Mouse (Mus musculus) gastrocnemius, adult 18-20 months (tissue): Measurements from ENCODE around the gene Vangl2. TPM values are rescaled to one million over a fixed set of nuclear protein-coding genes. Genes with fewer than 3 reads are reported as not detected.

Source experiments
- DNase-seq: peaks from one replicate; pipeline ENCODE4 v3.0.0; 2021; ENCODE audit warnings: low spot score
- total RNA-seq, 2 experiments: library from RNA; stranded (reverse); gene quantifications; 2 replicates each; pipeline ENCODE4 v1.2.3; 2021

The Vangl2 gene
- total RNA-seq, 2 experiments from 2014 or later = 0.34 to 0.55 TPM

- DNase-seq = no peak
Measured at GRCm38 (mm10) chr1:171970854-171971586, 57.2 kb downstream of the Vangl2 start.

DNA sequence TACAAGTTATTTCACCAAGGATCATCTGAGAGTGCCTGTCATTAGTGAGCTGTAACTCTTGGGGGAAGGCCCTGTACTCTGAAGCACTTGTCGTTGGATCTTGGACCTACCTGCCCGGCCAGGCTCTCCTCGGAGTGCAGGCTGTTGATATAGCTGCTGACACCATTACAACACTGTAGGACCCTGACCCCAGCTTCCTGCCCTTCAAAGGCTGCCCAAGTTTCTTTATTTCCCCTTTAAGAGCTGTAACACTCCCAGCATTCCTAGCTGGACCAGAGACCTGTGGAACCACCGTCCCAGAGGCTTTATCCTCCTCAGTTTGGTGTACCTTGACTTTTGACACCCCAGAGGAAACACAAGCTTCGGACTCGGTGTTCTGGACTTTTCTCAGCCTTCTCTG lies 59.0 kb downstream of the Vangl2 start:
- no peak for DNase-seq

DNA sequence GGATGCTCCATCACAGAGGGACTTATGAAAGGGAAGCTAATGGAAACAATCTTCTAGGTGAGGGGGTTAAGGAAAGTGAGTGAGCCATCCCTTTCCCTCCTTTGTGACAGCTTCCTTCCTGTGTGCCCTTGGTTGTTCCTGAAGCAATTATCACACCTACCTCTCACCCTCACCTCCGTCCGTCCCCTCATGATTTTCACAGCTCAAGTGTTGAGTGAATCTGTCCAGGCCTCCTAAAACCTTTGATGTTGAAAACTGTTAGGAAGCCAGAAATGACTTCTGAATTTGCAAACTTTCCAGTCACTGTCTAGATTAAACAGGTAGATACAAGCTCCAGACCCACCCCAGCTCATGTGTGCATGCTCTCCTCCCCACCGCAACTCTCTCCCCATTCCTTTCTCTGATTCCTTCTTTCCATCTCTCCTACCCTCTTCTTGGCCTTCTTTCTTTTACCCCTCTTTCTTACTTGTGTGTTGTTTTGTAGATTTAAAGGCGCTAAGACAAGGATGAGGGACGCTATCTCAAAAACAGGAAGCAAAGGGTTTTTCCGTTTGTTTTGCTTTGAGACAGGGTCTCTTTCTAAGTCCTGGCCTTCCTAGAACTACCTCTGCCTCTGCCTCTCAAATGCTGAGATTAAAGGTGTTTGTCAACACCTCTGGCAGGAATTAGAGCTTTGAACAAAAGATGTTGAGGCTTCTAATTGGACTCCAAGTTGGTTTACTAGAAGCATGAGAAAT lies 62.0 kb downstream of the Vangl2 start:
- DNase-seq = no peak

- DNase-seq = no peak
Measured at GRCm38 (mm10) chr1:171963613-171964012, 64.6 kb downstream of the Vangl2 start.

- no peak for DNase-seq
Measured at GRCm38 (mm10) chr1:171961704-171962103, 66.5 kb downstream of the Vangl2 start.

DNA sequence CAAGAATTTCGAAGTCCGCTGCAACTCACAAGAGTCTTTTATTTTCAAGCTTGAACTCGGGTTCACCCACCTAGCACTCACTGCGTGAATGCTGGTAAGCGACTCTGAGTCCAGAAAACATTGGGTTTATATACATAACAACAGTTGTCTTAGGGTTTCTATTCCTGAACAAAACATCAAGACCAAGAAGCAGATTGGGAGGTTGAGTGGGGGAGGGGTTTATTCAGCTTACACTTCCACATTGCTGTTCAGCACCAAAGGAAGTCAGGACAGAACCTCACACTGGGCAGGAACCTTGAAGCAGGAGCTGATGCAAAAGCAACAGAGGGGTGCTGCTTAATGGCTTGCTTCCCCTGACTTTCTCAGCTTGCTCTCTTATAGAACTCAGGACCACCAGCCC lies 67.5 kb downstream of the Vangl2 start:
- DNase-seq = no peak

GRCm38 (mm10) chr1:171957411-171957810 lies 70.8 kb downstream of the Vangl2 start:
- no peak for DNase-seq

GRCm38 (mm10) chr1:171955071-171955470 lies 73.2 kb downstream of the Vangl2 start:
- no peak for DNase-seq

Other genes starting within 250 kb of the Vangl2 start
- gene Cd84, start 188.7 kb downstream of the Vangl2 start, total RNA-seq = under 1 TPM; 0.32 to 0.33 TPM
- gene Gm10521, start 132.8 kb downstream of the Vangl2 start, total RNA-seq = not detected
- gene Slamf6, start 110.9 kb downstream of the Vangl2 start, total RNA-seq = not detected
- gene Nhlh1, start 29.1 kb upstream of the Vangl2 start, total RNA-seq = not detected
- gene Copa, start 54.1 kb upstream of the Vangl2 start, total RNA-seq = 10 to 100 TPM; 85.8 to 86.6 TPM
- 10 to 100 TPM; 24.7 to 24.8 TPM for gene Ncstn, start 54.4 kb upstream of the Vangl2 start, total RNA-seq
- gene Pex19, start 98.3 kb upstream of the Vangl2 start, total RNA-seq = 10 to 100 TPM; 74.8 to 76.0 TPM
- 100 to 1,000 TPM; 192 to 193 TPM for gene Dcaf8, start 119.6 kb upstream of the Vangl2 start, total RNA-seq
- 10 to 100 TPM; 20.2 to 33.2 TPM for gene Pea15a, start 178.4 kb upstream of the Vangl2 start, total RNA-seq
- gene Casq1, start 191.4 kb upstream of the Vangl2 start, total RNA-seq = 1,000 to 10,000 TPM; 2,670 to 3,214 TPM
- under 1 TPM; 0.40 to 0.43 TPM for gene Atp1a4, start 230.0 kb upstream of the Vangl2 start, total RNA-seq
- 10 to 100 TPM in 1 of 2 experiments, 1 to 10 TPM in 1; 7.6 to 10.6 TPM for gene Igsf8, start 233.2 kb upstream of the Vangl2 start, total RNA-seq